Mouse (Mus musculus) kidney, embryonic 14.5 days (tissue): ENCODE data around the gene Slc23a4. TPM values are rescaled to one million over a fixed set of nuclear protein-coding genes. Genes with fewer than 3 reads are reported as not detected.

Experiments
- ATAC-seq: fragments of 200-750 bp; cut with Nextera tagmentation; 2 replicates; pipeline ENCODE4 v1.8.0; 2017; ENCODE audit warnings: moderate number of reproducible peaks, mild to moderate bottlenecking, moderate TSS enrichment, moderate library complexity; ENCODE audit not compliant: low FRiP score, low TSS enrichment
- H3K27ac ChIP-seq: fragments of 300-500 bp; sonication (generic); 2 replicates; pipeline ENCODE4 v1.5.1; 2014; ENCODE audit warnings: low read depth, mild to moderate bottlenecking, low read length, moderate library complexity, mixed read lengths
- H3K27me3 ChIP-seq: fragments of 300-500 bp; sonication (generic); 2 replicates; pipeline ENCODE4 v1.6.1; 2014; ENCODE audit warnings: mild to moderate bottlenecking, low read length; ENCODE audit not compliant: control insufficient read depth, insufficient read depth
- H3K36me3 ChIP-seq: fragments of 300-500 bp; sonication (generic); 2 replicates; pipeline ENCODE4 v1.6.1; 2014; ENCODE audit warnings: low read length, mixed read lengths; ENCODE audit not compliant: control insufficient read depth, insufficient read depth
- H3K4me1 ChIP-seq: fragments of 300-500 bp; sonication (generic); 2 replicates; pipeline ENCODE4 v1.6.1; 2014; ENCODE audit warnings: low read length, mixed read lengths; ENCODE audit not compliant: control insufficient read depth, insufficient read depth
- H3K4me2 ChIP-seq: fragments of 300-500 bp; sonication (generic); replicated peaks from 2 replicates; pipeline ENCODE4 v1.6.1; 2014; ENCODE audit warnings: low read depth, mild to moderate bottlenecking, low read length
- H3K4me3 ChIP-seq: fragments of 300-500 bp; sonication (generic); 2 replicates; pipeline ENCODE4 v1.5.1; 2014; ENCODE audit warnings: mild to moderate bottlenecking, low read length
- H3K9ac ChIP-seq: fragments of 300-500 bp; sonication (generic); 2 replicates; pipeline ENCODE4 v1.6.1; 2014; ENCODE audit warnings: low read depth, mild to moderate bottlenecking, low read length, moderate library complexity
- H3K9me3 ChIP-seq: fragments of 300-500 bp; sonication (generic); 2 replicates; pipeline ENCODE4 v1.6.1; 2016; ENCODE audit warnings: low read length; ENCODE audit not compliant: control insufficient read depth
- WGBS: fragments of 180-500 bp; shearing (Covaris S2); extraction: QIAGEN DNeasy Blood & Tissue Kit; methylation state at CpG from one replicate; pipeline ENCODE4 v1.1.7; 2014; 5-methylcytosine and 5-hydroxymethylcytosine counted together
- polyA plus RNA-seq: library from polyadenylated mRNA; unstranded; fragments of >200 nt; fragmentation: Nextera tagmentation; extraction: Ambion mirVana; gene quantifications from 2 replicates; pipeline ENCODE4 v1.2.1, GENCODE M21; 2014

Gene Slc23a4
- polyA plus RNA-seq, 1 experiment from 2014 or later: 0.61 TPM

DNA sequence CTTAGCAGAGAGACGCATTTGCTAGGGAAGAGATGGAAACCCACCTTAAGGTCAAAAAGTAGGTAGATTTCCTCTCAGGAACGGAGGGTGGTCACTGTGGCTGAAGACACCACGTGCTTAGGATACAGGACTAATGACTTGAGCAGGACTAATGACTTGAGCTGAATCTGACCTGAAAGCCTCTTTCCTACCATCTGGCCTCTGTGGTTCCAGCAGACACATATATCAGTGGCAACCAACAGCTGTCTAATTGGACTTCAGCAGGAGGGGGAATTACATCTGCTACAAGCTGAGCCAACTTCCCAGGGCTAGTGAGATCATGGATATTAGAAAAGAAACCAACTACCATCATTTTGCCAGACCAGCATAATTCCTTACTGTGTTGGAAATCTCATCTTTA, 8.9 kb downstream of the Slc23a4 start:
- no peak overlapping the region for H3K27ac ChIP-seq
- H3K4me2 ChIP-seq: no peak overlapping the region
- no peak overlapping the region for H3K9ac ChIP-seq
- no peaks in the 10 kb centered on the region for H3K4me1 ChIP-seq
- H3K4me3 ChIP-seq: no peak overlapping the region
- H3K9me3 ChIP-seq: no peaks in the 10 kb centered on the region
- no peak for ATAC-seq
- no peaks in the 10 kb centered on the region for H3K36me3 ChIP-seq
- WGBS: 83% methylated on average over 3 of the region's 3 CpGs
- no peaks in the 10 kb centered on the region for H3K27me3 ChIP-seq

DNA sequence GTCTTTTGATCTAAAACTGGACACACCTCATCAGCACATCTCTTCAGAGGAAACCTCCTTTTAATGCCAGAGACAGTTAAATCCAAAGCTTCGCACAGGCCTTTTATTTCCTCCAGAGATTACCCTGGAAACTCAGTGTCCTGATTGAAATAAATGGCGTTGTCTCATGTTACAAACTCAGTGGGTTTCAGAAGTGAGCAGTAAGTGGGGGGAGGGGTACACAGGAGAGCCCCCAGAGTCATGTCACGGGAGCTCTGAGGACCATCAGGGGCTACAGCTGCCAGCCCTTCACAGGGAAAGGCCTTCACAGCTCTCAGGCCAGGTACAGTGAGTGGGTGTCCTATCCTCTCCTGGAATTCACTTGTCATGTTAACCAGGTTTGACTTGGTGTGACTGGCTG, 17.0 kb downstream of the Slc23a4 start:
- Histone ChIP-seq H3K4me3 (no peak overlapping the region), H3K4me2 (no peak overlapping the region), H3K27me3 (no peaks in the 10 kb centered on the region), H3K9me3 (no peaks in the 10 kb centered on the region), H3K36me3 (no peaks in the 10 kb centered on the region), H3K27ac (no peak overlapping the region), H3K9ac (no peak overlapping the region), H3K4me1 (0 out of 2 replicates have a peak, but pooled peaks cover 5% of the 10 kb centered on the region)
- WGBS: 18% methylated on average over 3 of the region's 3 CpGs
- ATAC-seq: 0 out of 2 replicates have a peak, but pooled peaks have one; percentile 39

DNA sequence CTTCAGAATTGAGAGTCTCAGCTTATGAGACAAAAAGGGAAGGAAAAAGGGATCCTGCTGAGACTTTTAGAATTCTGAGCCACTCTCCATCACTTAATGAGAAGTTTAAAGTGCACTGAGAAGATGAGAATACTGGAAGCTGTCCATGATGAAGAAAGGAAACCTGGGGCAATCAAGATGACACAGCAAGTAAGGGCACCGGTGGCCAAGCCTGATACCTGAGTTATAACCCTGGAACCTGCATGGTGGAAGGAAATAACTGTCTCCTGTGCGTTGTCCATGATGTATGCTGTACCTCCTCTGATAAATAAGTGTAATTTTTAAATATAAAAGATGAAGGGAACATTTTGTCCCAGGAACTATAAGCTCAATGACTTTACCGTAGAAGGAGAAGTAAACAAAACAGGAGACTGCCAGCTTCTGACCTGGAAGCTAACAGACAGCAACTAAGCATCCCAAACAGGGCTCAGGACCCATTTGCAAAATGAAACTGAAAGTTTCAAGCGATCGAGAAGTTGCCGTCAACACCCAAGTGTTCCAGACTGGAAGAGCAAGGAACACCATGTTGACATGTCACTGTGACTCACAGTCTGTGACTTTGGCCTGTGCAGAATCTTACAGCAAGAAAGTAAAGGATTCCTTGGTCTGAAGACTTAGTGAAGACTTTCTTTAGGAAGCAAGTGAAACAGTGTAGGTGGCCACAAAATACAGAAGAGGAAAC, 22.2 kb downstream of the Slc23a4 start:
- WGBS: 89% methylated on average over 6 of the region's 6 CpGs
- H3K9me3 ChIP-seq: no peaks in the 10 kb centered on the region
- no peak for ATAC-seq
- H3K36me3 ChIP-seq: no peaks in the 10 kb centered on the region
- H3K4me1 ChIP-seq: 0 out of 2 replicates have a peak, but pooled peaks cover 2% of the 10 kb centered on the region
- no peaks in the 10 kb centered on the region for H3K27me3 ChIP-seq
- H3K4me3 ChIP-seq: no peak overlapping the region
- H3K4me2 ChIP-seq: no peak overlapping the region
- no peak overlapping the region for H3K9ac ChIP-seq
- no peak overlapping the region for H3K27ac ChIP-seq

DNA sequence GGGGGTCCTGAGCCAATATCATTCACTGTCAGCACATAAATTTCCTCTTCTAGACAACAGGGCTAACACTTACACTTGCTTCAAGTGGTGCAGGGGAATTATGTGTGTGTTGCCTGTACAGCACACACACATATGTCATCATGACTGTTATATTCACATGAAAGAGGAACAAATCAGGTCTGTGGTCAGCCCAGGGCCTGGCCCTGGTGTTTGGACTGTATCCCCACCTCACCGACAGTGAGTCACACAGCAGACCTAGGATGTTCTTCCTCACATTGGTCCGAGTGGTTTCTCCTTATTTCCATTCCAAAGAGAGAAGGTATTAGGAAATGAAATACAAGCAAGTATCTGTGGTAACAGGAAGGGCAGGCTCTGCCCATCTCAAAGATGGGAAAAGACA, 23.7 kb downstream of the Slc23a4 start:
- no peak overlapping the region for H3K27ac ChIP-seq
- no peaks in the 10 kb centered on the region for H3K27me3 ChIP-seq
- WGBS: 88% methylated on average over 2 of the region's 2 CpGs
- H3K9me3 ChIP-seq: no peaks in the 10 kb centered on the region
- H3K4me3 ChIP-seq: no peak overlapping the region
- H3K4me1 ChIP-seq: no peaks in the 10 kb centered on the region
- H3K4me2 ChIP-seq: no peak overlapping the region
- no peak overlapping the region for H3K9ac ChIP-seq
- H3K36me3 ChIP-seq: no peaks in the 10 kb centered on the region
- no peak for ATAC-seq

DNA sequence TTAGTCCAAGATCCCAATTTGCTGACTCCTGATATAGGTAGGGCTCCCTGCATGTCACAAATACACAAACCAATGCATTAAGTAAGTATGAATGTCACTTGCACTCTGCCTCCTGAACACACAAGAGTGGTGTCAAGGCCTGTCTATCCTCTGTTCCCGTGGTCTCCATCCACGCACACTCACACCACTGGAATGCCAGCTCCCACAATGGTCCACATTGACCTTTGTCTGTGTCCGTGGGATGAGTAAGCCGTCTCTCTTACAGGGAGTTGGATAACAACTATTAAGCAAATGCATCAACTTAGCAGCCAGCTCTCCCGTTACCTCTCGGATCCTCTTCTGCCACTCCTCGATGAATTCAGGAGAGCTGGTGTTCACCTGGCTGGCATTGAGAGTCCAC, 29.1 kb downstream of the Slc23a4 start:
- WGBS: 75% methylated on average over 7 of the region's 7 CpGs
- Histone ChIP-seq H3K27me3 (no peaks in the 10 kb centered on the region), H3K27ac (no peak overlapping the region), H3K4me1 (no peaks in the 10 kb centered on the region), H3K4me3 (no peak overlapping the region), H3K36me3 (no peaks in the 10 kb centered on the region), H3K9me3 (no peaks in the 10 kb centered on the region), H3K9ac (no peak overlapping the region), H3K4me2 (no peak overlapping the region)
- ATAC-seq: no peak

DNA sequence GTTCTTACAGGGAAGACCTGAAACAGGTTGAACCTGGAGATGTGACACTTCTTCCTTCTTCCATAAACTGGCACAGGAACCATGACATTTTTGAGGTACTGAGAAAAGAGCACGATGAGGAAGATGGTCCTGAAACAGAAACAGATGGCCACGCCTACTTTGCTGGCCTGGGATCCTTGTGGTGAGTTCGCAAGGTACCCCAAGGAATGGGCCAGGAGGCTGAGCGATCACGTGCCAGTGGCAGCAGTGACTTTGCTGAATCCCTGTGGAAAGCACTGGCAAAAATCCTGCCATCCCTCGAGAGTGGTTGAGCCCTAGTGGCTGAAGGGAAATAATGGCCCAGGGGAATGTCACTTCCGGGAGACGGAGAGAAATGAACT, 32.4 kb downstream of the Slc23a4 start:
- 44% methylated on average over 8 of the region's 8 CpGs for WGBS
- ATAC-seq: no peak
- no peak overlapping the region for H3K9ac ChIP-seq

DNA sequence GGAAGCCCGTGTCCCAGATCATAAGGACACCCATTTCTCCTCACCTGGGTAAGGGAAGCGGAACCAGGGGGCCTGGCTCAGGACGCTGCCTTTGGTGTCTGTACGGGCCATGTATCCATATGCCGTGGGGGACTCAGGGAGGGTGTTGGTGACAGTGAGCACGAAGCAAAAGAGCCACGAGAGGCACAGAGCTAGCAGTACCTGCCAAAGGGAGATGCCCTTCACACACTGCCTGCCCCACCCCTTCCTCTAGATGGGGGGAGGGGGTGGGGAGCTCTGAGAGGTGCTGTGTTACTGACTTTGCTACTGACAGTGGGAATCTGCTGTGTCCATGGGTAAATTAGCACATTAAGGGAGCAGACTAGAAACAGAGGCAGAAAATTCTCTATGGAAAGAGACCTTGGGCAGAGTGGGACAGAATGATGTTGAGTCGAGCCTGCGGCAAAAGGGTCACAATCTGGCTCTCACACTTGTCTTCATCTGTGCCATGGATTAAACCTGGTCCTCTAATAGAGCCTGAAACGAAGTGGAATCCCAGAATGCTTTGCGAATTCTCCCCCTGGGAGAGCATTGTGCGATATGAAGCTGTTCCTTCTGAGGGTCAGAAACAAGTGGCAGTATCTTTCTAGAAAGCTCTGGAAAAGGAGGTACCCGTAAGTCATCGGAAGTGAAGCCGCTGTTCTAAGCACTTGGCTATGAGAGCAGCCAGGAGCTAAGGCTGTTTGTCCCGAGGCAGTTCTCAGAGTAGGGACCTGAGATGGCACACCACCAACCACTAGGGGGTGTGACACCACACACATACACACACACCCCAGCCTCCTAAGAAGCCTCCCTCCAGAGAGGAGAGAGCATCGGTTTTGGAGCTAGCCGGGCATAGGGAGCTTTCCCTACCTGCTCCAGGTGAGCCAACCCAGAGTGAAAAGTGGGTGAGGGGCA, 33.0 kb downstream of the Slc23a4 start:
- H3K4me2 ChIP-seq: peak overlapping the region; percentile 25
- no peak overlapping the region for H3K9ac ChIP-seq
- no peaks in the 10 kb centered on the region for H3K27me3 ChIP-seq
- H3K27ac ChIP-seq: no peak overlapping the region
- H3K9me3 ChIP-seq: no peaks in the 10 kb centered on the region
- ATAC-seq: peak; percentile 73
- no peak overlapping the region for H3K4me3 ChIP-seq
- no peaks in the 10 kb centered on the region for H3K36me3 ChIP-seq
- H3K4me1 ChIP-seq: no peaks in the 10 kb centered on the region
- 48% methylated on average over 18 of the region's 18 CpGs for WGBS

More for the DNA sequence above, 32.4 kb downstream of the Slc23a4 start:
- H3K4me1 ChIP-seq: no peaks in the 10 kb centered on the region
- no peaks in the 10 kb centered on the region for H3K36me3 ChIP-seq
- no peak overlapping the region for H3K4me3 ChIP-seq
- no peak overlapping the region for H3K27ac ChIP-seq
- H3K27me3 ChIP-seq: no peaks in the 10 kb centered on the region
- H3K9me3 ChIP-seq: no peaks in the 10 kb centered on the region
- H3K4me2 ChIP-seq: peak overlapping the region; percentile 25; the same call in 1 of the 2 replicates

DNA sequence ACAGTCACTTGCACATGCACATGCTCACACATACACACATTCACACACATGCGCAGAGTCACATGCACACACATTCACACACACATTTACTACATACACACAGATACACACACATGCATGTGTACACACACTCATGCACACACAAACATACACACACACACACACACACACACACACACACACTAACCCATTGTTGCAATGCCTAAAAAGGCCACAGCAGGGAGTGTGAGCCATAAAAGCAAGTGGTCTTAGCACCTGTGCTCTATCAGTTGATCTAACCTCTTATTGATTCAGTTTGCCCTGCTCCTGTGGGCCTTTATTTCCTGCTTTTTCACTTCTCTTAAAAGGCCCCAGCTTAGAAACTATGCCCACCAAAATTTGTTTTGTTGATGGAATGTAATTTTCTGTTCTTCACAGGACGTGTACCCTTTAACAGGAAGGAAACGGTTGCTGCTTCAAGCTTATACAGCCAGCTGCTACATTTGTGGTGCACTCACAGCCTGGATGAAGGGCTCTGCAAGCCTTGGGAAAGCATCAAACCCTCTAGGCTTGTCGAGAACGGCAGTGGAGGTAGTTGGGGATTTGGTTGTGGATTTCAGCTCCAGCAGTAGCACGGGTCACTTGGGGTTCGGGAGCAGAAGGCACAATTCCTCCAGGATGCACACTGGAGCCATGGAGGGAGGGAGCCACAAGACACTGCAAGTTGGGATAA, 36.1 kb downstream of the Slc23a4 start:
- H3K4me2 ChIP-seq: no peak overlapping the region
- ATAC-seq: no peak

More for the DNA sequence above, 36.1 kb downstream of the Slc23a4 start:
- no peaks in the 10 kb centered on the region for H3K27me3 ChIP-seq
- H3K9ac ChIP-seq: no peak overlapping the region
- WGBS: 60% methylated on average over 7 of the region's 7 CpGs
- 0 out of 2 replicates have a peak, but pooled peaks cover 3% of the 10 kb centered on the region for H3K9me3 ChIP-seq
- no peak overlapping the region for H3K27ac ChIP-seq
- H3K4me1 ChIP-seq: no peaks in the 10 kb centered on the region
- no peaks in the 10 kb centered on the region for H3K36me3 ChIP-seq
- no peak overlapping the region for H3K4me3 ChIP-seq
